14 mouse cellular contexts compared by ENCODE assay signal in the genomic region with DNA sequence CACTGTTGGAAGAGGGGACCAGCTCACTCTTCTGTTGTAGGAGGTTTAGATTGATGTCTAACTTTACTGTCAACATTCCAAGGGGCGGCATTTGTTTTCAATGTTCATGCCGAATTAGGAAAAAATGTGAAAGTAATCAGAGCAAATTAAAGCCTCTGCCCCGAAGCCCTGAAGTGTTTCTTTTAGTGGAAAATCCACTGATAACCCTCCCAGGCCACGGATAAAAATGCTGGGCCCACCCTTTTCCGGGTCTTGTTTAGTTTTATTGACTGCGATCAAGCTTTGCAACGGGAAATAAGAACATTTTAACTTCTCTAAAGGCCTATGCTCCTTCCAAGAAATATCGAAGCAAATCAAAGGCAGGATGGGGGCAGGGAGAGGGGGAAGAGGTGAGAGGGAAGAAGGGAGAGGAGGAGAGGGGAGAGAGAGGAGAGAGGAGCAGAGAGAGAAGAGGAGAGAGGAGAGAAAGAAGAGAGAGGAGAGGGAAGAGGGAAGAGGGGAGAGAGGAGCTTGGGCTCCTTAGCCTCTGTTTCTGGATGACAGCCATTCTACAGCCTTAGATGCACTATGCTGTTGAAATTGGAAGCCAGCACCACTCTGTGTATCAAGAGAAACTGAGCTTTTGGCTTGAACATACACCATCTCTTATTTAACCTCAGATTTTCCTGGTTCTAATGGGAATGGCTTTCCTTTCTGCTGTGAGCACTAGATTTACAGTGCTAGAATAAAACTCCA.
DNase-seq lines count a peak whose midpoint lies in the region; ATAC-seq lines count a peak whose summit lies in the region.
"Had no signal": no experiment of that assay in that cellular context is flagged by ENCODE, and none has a peak within 500 bp of the region (broad histone marks: within the 10 kb centered on the region; RNA-seq: fewer than 3 reads in every experiment).

No protein-coding gene starts in this region.

- ATAC-seq in forebrain, embryonic 13.5 days: no peak
- ATAC-seq in kidney, embryonic 15.5 days (replicated peaks; ENCODE audit: low FRiP score): no peak
- ATAC-seq in kidney, embryonic 14.5 days (ENCODE audit: low FRiP score, low TSS enrichment): no peak
- no peak for ATAC-seq in embryonic facial prominence, embryonic 11.5 days (replicated peaks; ENCODE audit: insufficient number of reproducible peaks, low FRiP score, low TSS enrichment, low read depth)
- ATAC-seq: activated CD4-positive, CD25-positive, alpha-beta regulatory T cell, adult 4 months; forebrain, embryonic 16.5 days; midbrain, embryonic 15.5 days had no signal

- H3K4me1 ChIP-seq in forebrain, embryonic 10.5 days: peaks cover 23% of the 10 kb centered on the region
- peaks cover 6% of the 10 kb centered on the region; the same call in 1 of the 2 replicates for H3K4me1 ChIP-seq in forebrain, embryonic 13.5 days
- no peaks in the 10 kb centered on the region for H3K4me1 ChIP-seq in kidney, embryonic 15.5 days
- no peaks in the 10 kb centered on the region for H3K4me1 ChIP-seq in kidney, embryonic 14.5 days (ENCODE audit: control insufficient read depth, insufficient read depth, low read length)
- no peaks in the 10 kb centered on the region for H3K4me1 ChIP-seq in embryonic facial prominence, embryonic 11.5 days (ENCODE audit: control insufficient read depth, insufficient read depth, low read length)

- H3K36me3 ChIP-seq in forebrain, embryonic 10.5 days (replicated peaks): no peaks in the 10 kb centered on the region
- no peaks in the 10 kb centered on the region for H3K36me3 ChIP-seq in forebrain, embryonic 13.5 days (ENCODE audit: poor library complexity, severe bottlenecking)
- H3K36me3 ChIP-seq in kidney, embryonic 15.5 days: no peaks in the 10 kb centered on the region
- no peaks in the 10 kb centered on the region for H3K36me3 ChIP-seq in kidney, embryonic 14.5 days (ENCODE audit: control insufficient read depth, insufficient read depth, low read length)
- no peaks in the 10 kb centered on the region for H3K36me3 ChIP-seq in embryonic facial prominence, embryonic 11.5 days (replicated peaks; ENCODE audit: control insufficient read depth, insufficient read depth, low read depth, low read length)
- H3K36me3 ChIP-seq: midbrain, embryonic 15.5 days had no signal

- intact Hi-C loops in heart, postnatal 25 days (cut with DNase I): no loop called here

- WGBS in forebrain, embryonic 10.5 days: 66% methylated on average over 8 of the region's 8 CpGs
- 77% methylated on average over 8 of the region's 8 CpGs for WGBS in forebrain, embryonic 13.5 days
- WGBS in kidney, embryonic 15.5 days: 56% methylated on average over 8 of the region's 8 CpGs
- WGBS in kidney, embryonic 14.5 days: 56% methylated on average over 8 of the region's 8 CpGs
- WGBS in embryonic facial prominence, embryonic 11.5 days: 31% methylated on average over 8 of the region's 8 CpGs

- H3K9me3 ChIP-seq in forebrain, embryonic 10.5 days: no peaks in the 10 kb centered on the region
- no peaks in the 10 kb centered on the region for H3K9me3 ChIP-seq in forebrain, embryonic 13.5 days (replicated peaks)
- no peaks in the 10 kb centered on the region for H3K9me3 ChIP-seq in kidney, embryonic 15.5 days (replicated peaks)
- no peaks in the 10 kb centered on the region for H3K9me3 ChIP-seq in kidney, embryonic 14.5 days (ENCODE audit: control insufficient read depth, low read length)
- no peaks in the 10 kb centered on the region for H3K9me3 ChIP-seq in embryonic facial prominence, embryonic 11.5 days (replicated peaks; ENCODE audit: control insufficient read depth, low read length)
- H3K9me3 ChIP-seq: midbrain, embryonic 15.5 days had no signal

- no peak overlapping the region for H3K9ac ChIP-seq in forebrain, embryonic 13.5 days
- H3K9ac ChIP-seq in kidney, embryonic 15.5 days: no peak overlapping the region
- H3K9ac ChIP-seq in kidney, embryonic 14.5 days (ENCODE audit: low read depth, low read length): no peak overlapping the region
- H3K9ac ChIP-seq in embryonic facial prominence, embryonic 11.5 days (replicated peaks; ENCODE audit: low read length): no peak overlapping the region
- H3K9ac ChIP-seq: midbrain, embryonic 15.5 days had no signal

- no peak overlapping the region for H3K4me2 ChIP-seq in forebrain, embryonic 13.5 days
- no peak overlapping the region for H3K4me2 ChIP-seq in kidney, embryonic 15.5 days
- no peak overlapping the region for H3K4me2 ChIP-seq in kidney, embryonic 14.5 days (replicated peaks; ENCODE audit: low read depth, low read length)
- H3K4me2 ChIP-seq in embryonic facial prominence, embryonic 11.5 days (ENCODE audit: low read depth, low read length): no peak overlapping the region; the same call in 1 of the 2 replicates
- H3K4me2 ChIP-seq: midbrain, embryonic 15.5 days had no signal

- no peak overlapping the region for H3K4me3 ChIP-seq in forebrain, embryonic 10.5 days
- no peak overlapping the region for H3K4me3 ChIP-seq in forebrain, embryonic 13.5 days
- H3K4me3 ChIP-seq in kidney, embryonic 15.5 days (replicated peaks): no peak overlapping the region
- H3K4me3 ChIP-seq in kidney, embryonic 14.5 days (ENCODE audit: low read length): no peak overlapping the region
- H3K4me3 ChIP-seq in embryonic facial prominence, embryonic 11.5 days (ENCODE audit: low read depth, low read length): no peak overlapping the region
- H3K4me3 ChIP-seq: midbrain, embryonic 15.5 days had no signal

- peak overlapping the region; percentile 7; the same call in 1 of the 2 replicates for H3K27ac ChIP-seq in forebrain, embryonic 10.5 days
- H3K27ac ChIP-seq in forebrain, embryonic 13.5 days: no peak overlapping the region
- 0 out of 2 replicates have a peak overlapping the region, but pooled peaks have one; percentile 0 for H3K27ac ChIP-seq in kidney, embryonic 15.5 days
- no peak overlapping the region for H3K27ac ChIP-seq in kidney, embryonic 14.5 days (ENCODE audit: low read depth, low read length)
- H3K27ac ChIP-seq in embryonic facial prominence, embryonic 11.5 days (replicated peaks; ENCODE audit: low read depth, low read length): no peak overlapping the region
- H3K27ac ChIP-seq: midbrain, embryonic 15.5 days had no signal

- no peaks in the 10 kb centered on the region for H3K27me3 ChIP-seq in forebrain, embryonic 10.5 days (ENCODE audit: poor library complexity, severe bottlenecking)
- H3K27me3 ChIP-seq in forebrain, embryonic 13.5 days: no peaks in the 10 kb centered on the region
- no peaks in the 10 kb centered on the region for H3K27me3 ChIP-seq in kidney, embryonic 15.5 days
- no peaks in the 10 kb centered on the region for H3K27me3 ChIP-seq in kidney, embryonic 14.5 days (ENCODE audit: control insufficient read depth, insufficient read depth, low read length)
- H3K27me3 ChIP-seq in embryonic facial prominence, embryonic 11.5 days (ENCODE audit: control insufficient read depth, insufficient read depth, low read length): no peaks in the 10 kb centered on the region
- H3K27me3 ChIP-seq: midbrain, embryonic 15.5 days had no signal

- no peak for DNase-seq in forebrain, embryonic 10.5 days (ENCODE audit: extremely low spot score, low spot score)
- peak; percentile 28 for DNase-seq in embryonic facial prominence, embryonic 11.5 days (ENCODE audit: low spot score)
- DNase-seq in heart, postnatal 25 days (ENCODE audit: low spot score): peak; percentile 6
- DNase-seq in cerebellum, postnatal 14 days: no peak
- DNase-seq in adrenal gland, adult 18-20 months (ENCODE audit: low spot score in 2 of 2): no peak
- DNase-seq: lung, adult 18-20 months; right cerebral cortex, adult 18-20 months; thymus, postnatal 14 days had no signal

Comparison
In these comparisons a context has a peak if more than half of its experiments do, and no peak if none do; other contexts are left out.
1. H3K27ac ChIP-seq: peak in forebrain, embryonic 10.5 days (single experiment) and kidney, embryonic 15.5 days (single experiment); none in forebrain, embryonic 13.5 days (single experiment), kidney, embryonic 14.5 days (single experiment) and embryonic facial prominence, embryonic 11.5 days (single experiment).
2. DNase-seq: peak in embryonic facial prominence, embryonic 11.5 days (single experiment) and heart, postnatal 25 days (single experiment); none in forebrain, embryonic 10.5 days (single experiment), cerebellum, postnatal 14 days (0 of 2) and adrenal gland, adult 18-20 months (0 of 2).